9 mouse cellular contexts compared by ENCODE assay signal in the genomic region with DNA sequence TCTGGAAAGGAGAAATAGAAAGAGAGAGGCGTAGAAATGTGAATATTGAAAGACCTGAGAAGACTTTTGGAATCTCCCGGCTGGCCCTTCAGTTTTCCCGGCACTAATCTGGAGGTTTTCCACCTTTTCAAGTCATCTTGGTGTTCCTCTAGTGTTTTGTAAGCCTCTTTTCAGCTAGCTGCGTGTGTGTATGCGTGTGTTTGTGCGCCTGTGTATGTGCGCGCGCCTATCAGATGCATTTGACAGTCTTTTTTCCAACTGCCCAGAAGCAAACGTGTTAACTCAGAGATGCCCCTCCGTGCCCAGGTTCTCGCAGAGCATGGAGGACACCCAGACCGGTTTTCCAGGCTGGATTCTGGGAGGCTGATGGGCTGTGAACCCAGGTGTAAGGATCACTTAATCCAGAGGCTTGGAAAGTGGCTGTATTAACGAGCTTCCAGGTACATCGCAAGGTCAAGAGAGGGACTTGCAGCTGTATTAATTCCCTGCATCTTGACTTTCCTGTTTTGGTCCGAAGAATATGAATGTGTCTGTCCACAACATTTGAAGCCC. TPM values are rescaled to one million over a fixed set of nuclear protein-coding genes. Genes with fewer than 3 reads are reported as not detected.
A peak's percentile ranks its signal among the peaks of the same experiment; 100 is the strongest.
DNase-seq lines count a peak whose midpoint lies in the region; ATAC-seq and TF ChIP-seq lines count a peak whose summit lies in the region.
"Had no signal": no experiment of that assay in that cellular context is flagged by ENCODE, and none has a peak within 500 bp of the region (broad histone marks: within the 10 kb centered on the region; RNA-seq: fewer than 3 reads in every experiment).

No protein-coding gene starts in this region.

- no peak overlapping the region for H3K27ac ChIP-seq in gastrocnemius, adult 2 months
- H3K27ac ChIP-seq in hindbrain, embryonic 10.5 days, result no peak overlapping the region
- H3K27ac ChIP-seq in limb, embryonic 12.5 days, result no peak overlapping the region

- no peak for TF ChIP-seq CTCF in gastrocnemius, adult 2 months (IDR thresholded peaks at IDR 0.05)

- no peak for DNase-seq in gastrocnemius, adult 2 months
- DNase-seq in gastrocnemius, postnatal 36 days, result no peak
- DNase-seq in brain, adult 2 months (ENCODE audit: low read depth, low spot score), result peak; percentile 61
- DNase-seq in hindbrain, embryonic 10.5 days (ENCODE audit: low spot score), result peak; percentile 47
- DNase-seq in right cerebral cortex, postnatal 10 days (ENCODE audit: low spot score in 2 of 2), result peak; percentile 42 to 56
- no peak for DNase-seq in MN1 (ENCODE audit: low spot score)
- DNase-seq in adrenal gland, postnatal 14 days, result no peak

- no peaks in the 10 kb centered on the region for H3K36me3 ChIP-seq in hindbrain, embryonic 10.5 days
- H3K36me3 ChIP-seq in limb, embryonic 12.5 days, result no peaks in the 10 kb centered on the region

- no peak overlapping the region; the same call in 1 of the 2 replicates for H3K9ac ChIP-seq in limb, embryonic 12.5 days (replicated peaks)

- H3K27me3 ChIP-seq in hindbrain, embryonic 10.5 days (ENCODE audit: insufficient read depth, poor library complexity, severe bottlenecking), result peaks cover 65% of the 10 kb centered on the region
- H3K27me3 ChIP-seq in limb, embryonic 12.5 days, result peaks cover 50% of the 10 kb centered on the region

- WGBS in hindbrain, embryonic 10.5 days, result 2% methylated on average over 16 of the region's 16 CpGs
- 3% methylated on average over 16 of the region's 16 CpGs for WGBS in limb, embryonic 12.5 days

- H3K4me3 ChIP-seq in gastrocnemius, adult 2 months, result peak overlapping the region; percentile 7
- peak overlapping the region; percentile 68 for H3K4me3 ChIP-seq in hindbrain, embryonic 10.5 days
- peak overlapping the region; percentile 59 for H3K4me3 ChIP-seq in limb, embryonic 12.5 days (replicated peaks)
- H3K4me3 ChIP-seq: erythroblast, embryonic 14.5 days had no signal

- peak overlapping the region; percentile 81 for H3K4me2 ChIP-seq in limb, embryonic 12.5 days

- ATAC-seq in limb, embryonic 12.5 days (ENCODE audit: insufficient number of reproducible peaks, insufficient read depth, low FRiP score, low TSS enrichment, low read depth), result no peak

- H3K4me1 ChIP-seq in hindbrain, embryonic 10.5 days (replicated peaks), result peaks cover 27% of the 10 kb centered on the region
- H3K4me1 ChIP-seq in limb, embryonic 12.5 days (replicated peaks), result peaks cover 26% of the 10 kb centered on the region

- H3K9me3 ChIP-seq in hindbrain, embryonic 10.5 days, result no peaks in the 10 kb centered on the region
- no peaks in the 10 kb centered on the region for H3K9me3 ChIP-seq in limb, embryonic 12.5 days

- intact Hi-C loops in gastrocnemius, adult 2 months (cut with DNase I), result no loop called here
- intact Hi-C loops in gastrocnemius, postnatal 36 days (cut with DNase I), result no loop called here

RNA-seq across cellular contexts. Expression of gene Lrfn5, which starts 0.8 kb away (rescaled TPM):
- not detected for total RNA-seq in gastrocnemius, adult 2 months (2021)
- not detected for total RNA-seq in gastrocnemius, postnatal 36 days (2021)
- 0.87 and 2.6 TPM in 2 replicates for polyA plus RNA-seq in hindbrain, embryonic 10.5 days (2016; fragmentation: Nextera tagmentation; extraction: Ambion mirVana)
- polyA plus RNA-seq in limb, embryonic 12.5 days (2016; fragmentation: Nextera tagmentation; extraction: Ambion mirVana), result 1.6 and 2.8 TPM in 2 replicates
- 0.33 TPM in 1 of 2 replicates, not detected in the other for total RNA-seq in adrenal gland, postnatal 14 days (2021)
- polyA plus RNA-seq: erythroblast, embryonic 14.5 days had no signal

Comparison
In these comparisons a context has a peak if more than half of its experiments do, and no peak if none do; other contexts are left out.
1. DNase-seq: peak in brain, adult 2 months (single experiment), hindbrain, embryonic 10.5 days (single experiment) and right cerebral cortex, postnatal 10 days (2 of 2); none in gastrocnemius, adult 2 months (single experiment), gastrocnemius, postnatal 36 days (0 of 2), MN1 (single experiment) and adrenal gland, postnatal 14 days (single experiment).
2. H3K4me3 ChIP-seq: peak in every context shown above with its lines; median percentile 68 in hindbrain, embryonic 10.5 days; 59 in limb, embryonic 12.5 days; 7 in gastrocnemius, adult 2 months.